Comparison of ENCODE assay signal across 8 mouse cellular contexts in genomic region chr17:37049570-37050310, GRCm38 (mm10). TPM values are rescaled to one million over a fixed set of nuclear protein-coding genes. Genes with fewer than 3 reads are reported as not detected.
DNase-seq lines count a peak whose midpoint lies in the region; ATAC-seq and TF ChIP-seq lines count a peak whose summit lies in the region.

No protein-coding gene starts in this region.

- peaks cover 40% of the 10 kb centered on the region for H3K36me3 ChIP-seq in ES-Bruce4 (ENCODE audit: control insufficient read depth, insufficient read depth, low read length, poor library complexity, severe bottlenecking)
- peaks cover 18% of the 10 kb centered on the region for H3K36me3 ChIP-seq in hindbrain, embryonic 10.5 days
- 0 out of 2 replicates have a peak, but pooled peaks cover 3% of the 10 kb centered on the region for H3K36me3 ChIP-seq in lung, embryonic 16.5 days (ENCODE audit: control insufficient read depth, insufficient read depth, low read length)

- H3K4me1 ChIP-seq in ES-Bruce4 (ENCODE audit: control insufficient read depth, insufficient read depth, low read length), result no peaks in the 10 kb centered on the region
- H3K4me1 ChIP-seq in hindbrain, embryonic 10.5 days (replicated peaks), result peaks cover 66% of the 10 kb centered on the region
- peaks cover 26% of the 10 kb centered on the region for H3K4me1 ChIP-seq in lung, embryonic 16.5 days (replicated peaks; ENCODE audit: control insufficient read depth, insufficient read depth, low read length)

- TF ChIP-seq POLR2A in ES-Bruce4 (IDR thresholded peaks at IDR 0.05; ENCODE audit: insufficient read depth, low read length), result no peak

- peak overlapping the region; percentile 92 for H3K4me3 ChIP-seq in ES-Bruce4 (ENCODE audit: low read depth, low read length)
- peak overlapping the region; percentile 81 for H3K4me3 ChIP-seq in hindbrain, embryonic 10.5 days
- peak overlapping the region; percentile 59 for H3K4me3 ChIP-seq in lung, embryonic 16.5 days (ENCODE audit: low read length)

- H3K9ac ChIP-seq in ES-Bruce4 (ENCODE audit: low read depth, poor library complexity, severe bottlenecking), result peak overlapping the region; percentile 97
- peak overlapping the region; percentile 71 for H3K9ac ChIP-seq in lung, embryonic 16.5 days (ENCODE audit: low read length)

- H3K4me2 ChIP-seq in lung, embryonic 16.5 days (ENCODE audit: low read depth, low read length), result peak overlapping the region; percentile 81

- peak; percentile 87 for DNase-seq in cerebellum, adult 9-11 months
- DNase-seq in frontal cortex, postnatal 14 days (ENCODE audit: low spot score in 2 of 2), result peak; percentile 74 to 84
- peak; percentile 77 for DNase-seq in hindbrain, embryonic 10.5 days (ENCODE audit: low spot score)
- peak; percentile 84 to 89 for DNase-seq in layer of hippocampus, postnatal 10 days (ENCODE audit: low spot score in 2 of 2)
- DNase-seq in ovary, postnatal 10 days (ENCODE audit: low spot score), result peak; percentile 36
- DNase-seq in urinary bladder, adult 18-20 months (ENCODE audit: low spot score in 2 of 2), result peak; percentile 31 to 77

- 1% methylated on average over 39 of the region's 39 CpGs for WGBS in hindbrain, embryonic 10.5 days
- WGBS in lung, embryonic 16.5 days, result 8% methylated on average over 39 of the region's 39 CpGs

- H3K27ac ChIP-seq in ES-Bruce4 (ENCODE audit: insufficient read depth, low read length), result peak overlapping the region; percentile 58
- H3K27ac ChIP-seq in hindbrain, embryonic 10.5 days, result peak overlapping the region; percentile 90
- H3K27ac ChIP-seq in lung, embryonic 16.5 days (ENCODE audit: low read length), result no peak overlapping the region

- ATAC-seq in lung, embryonic 16.5 days (ENCODE audit: low read depth), result 0 out of 2 replicates have a peak, but pooled peaks have one; percentile 0

- no peaks in the 10 kb centered on the region for H3K9me3 ChIP-seq in ES-Bruce4 (replicated peaks; ENCODE audit: control insufficient read depth, insufficient read depth, low read length, poor library complexity, severe bottlenecking)
- H3K9me3 ChIP-seq in hindbrain, embryonic 10.5 days, result no peaks in the 10 kb centered on the region
- no peaks in the 10 kb centered on the region for H3K9me3 ChIP-seq in lung, embryonic 16.5 days (ENCODE audit: control insufficient read depth, low read length)

- TF ChIP-seq CTCF in ES-Bruce4 (IDR thresholded peaks at IDR 0.05; ENCODE audit: low read depth, low read length), result peak; percentile 55

- no peaks in the 10 kb centered on the region for H3K27me3 ChIP-seq in ES-Bruce4 (ENCODE audit: control insufficient read depth, insufficient read depth, low read length, poor library complexity, severe bottlenecking)
- peaks cover 34% of the 10 kb centered on the region for H3K27me3 ChIP-seq in hindbrain, embryonic 10.5 days (ENCODE audit: insufficient read depth, poor library complexity, severe bottlenecking)
- H3K27me3 ChIP-seq in lung, embryonic 16.5 days (ENCODE audit: control insufficient read depth, insufficient read depth, low read depth, low read length), result peaks cover 6% of the 10 kb centered on the region; the same call in 1 of the 2 replicates

- no peak for TF ChIP-seq EP300 in ES-Bruce4 (IDR thresholded peaks at IDR 0.05; ENCODE audit: insufficient read depth, low read depth, low read length)

RNA-seq across cellular contexts. Expression of gene Gabbr1, which starts 4.0 kb away (rescaled TPM):
- 163 and 180 TPM in 2 replicates for polyA plus RNA-seq in ES-Bruce4 (2011; ENCODE audit: insufficient read depth, insufficient read length, low read depth, missing spikeins)
- 10.8 and 17.0 TPM in 2 replicates for polyA plus RNA-seq in hindbrain, embryonic 10.5 days (2016; fragmentation: Nextera tagmentation; extraction: Ambion mirVana)
- 100 to 1,000 TPM; 594 to 649 TPM for total RNA-seq in layer of hippocampus, postnatal 10 days (2021)
- polyA plus RNA-seq in lung, embryonic 16.5 days (2015; fragmentation: Nextera tagmentation; extraction: Ambion mirVana), result 5.6 and 7.3 TPM in 2 replicates

RNA-seq across cellular contexts. Expression of gene Mog, which starts 26.5 kb away (rescaled TPM):
- not detected in 2 replicates for polyA plus RNA-seq in ES-Bruce4 (2011; ENCODE audit: insufficient read depth, insufficient read length, low read depth, missing spikeins)
- polyA plus RNA-seq in hindbrain, embryonic 10.5 days (2016; fragmentation: Nextera tagmentation; extraction: Ambion mirVana), result 0.19 and 0.34 TPM in 2 replicates
- total RNA-seq in layer of hippocampus, postnatal 10 days (2021), result 1 to 10 TPM; 3.2 to 4.3 TPM
- polyA plus RNA-seq in lung, embryonic 16.5 days (2015; fragmentation: Nextera tagmentation; extraction: Ambion mirVana), result 0.11 TPM in 1 of 2 replicates, not detected in the other

RNA-seq across cellular contexts. Expression of gene Olfr90, which starts 38.6 kb away (rescaled TPM):
- 0.22 TPM in 1 of 2 replicates, not detected in the other for polyA plus RNA-seq in ES-Bruce4 (2011; ENCODE audit: insufficient read depth, insufficient read length, low read depth, missing spikeins)
- 0.08 TPM in 1 of 2 replicates, not detected in the other for polyA plus RNA-seq in hindbrain, embryonic 10.5 days (2016; fragmentation: Nextera tagmentation; extraction: Ambion mirVana)
- not detected for total RNA-seq in layer of hippocampus, postnatal 10 days (2021)
- polyA plus RNA-seq in lung, embryonic 16.5 days (2015; fragmentation: Nextera tagmentation; extraction: Ambion mirVana), result not detected in 2 replicates

RNA-seq across cellular contexts. Expression of gene Olfr91, which starts 48.3 kb away (rescaled TPM):
- polyA plus RNA-seq in ES-Bruce4 (2011; ENCODE audit: insufficient read depth, insufficient read length, low read depth, missing spikeins), result not detected in 2 replicates
- polyA plus RNA-seq in hindbrain, embryonic 10.5 days (2016; fragmentation: Nextera tagmentation; extraction: Ambion mirVana), result not detected in 2 replicates
- total RNA-seq in layer of hippocampus, postnatal 10 days (2021), result not detected
- not detected in 2 replicates for polyA plus RNA-seq in lung, embryonic 16.5 days (2015; fragmentation: Nextera tagmentation; extraction: Ambion mirVana)

RNA-seq across cellular contexts. Expression of gene Zfp57, which starts 48.8 kb away (rescaled TPM):
- polyA plus RNA-seq in ES-Bruce4 (2011; ENCODE audit: insufficient read depth, insufficient read length, low read depth, missing spikeins), result 223 and 254 TPM in 2 replicates
- 79.9 and 96.9 TPM in 2 replicates for polyA plus RNA-seq in hindbrain, embryonic 10.5 days (2016; fragmentation: Nextera tagmentation; extraction: Ambion mirVana)
- 10 to 100 TPM; 73.3 to 83.7 TPM for total RNA-seq in layer of hippocampus, postnatal 10 days (2021)
- 70.1 and 73.4 TPM in 2 replicates for polyA plus RNA-seq in lung, embryonic 16.5 days (2015; fragmentation: Nextera tagmentation; extraction: Ambion mirVana)

Comparison
In these comparisons a context has a peak if more than half of its experiments do, and no peak if none do; other contexts are left out.
1. DNase-seq: peak in every context shown above with its lines; median percentile 87 in cerebellum, adult 9-11 months; 86 in layer of hippocampus, postnatal 10 days; 79 in frontal cortex, postnatal 14 days; 77 in hindbrain, embryonic 10.5 days; 54 in urinary bladder, adult 18-20 months; 36 in ovary, postnatal 10 days.